Mouse (Mus musculus) midbrain, embryonic 11.5 days (tissue): ENCODE measurements at regions not wholly inside any gene's neighbourhood (a gene's known extent, or its start where the extent isn't known, plus 50 kb on each side); places are given as distances from the start of the nearest gene placed in this dataset.
A peak's percentile ranks its signal among the peaks of the same experiment; 100 is the strongest.

Experiments used
- ATAC-seq: fragments of 200-750 bp; cut with Nextera tagmentation; 2 replicates; pipeline ENCODE4 v1.8.0; 2017; ENCODE audit warnings: moderate TSS enrichment, moderate library complexity; ENCODE audit not compliant: low FRiP score
- DNase-seq: peaks from one replicate; pipeline ENCODE4 v3.0.0; 2015; ENCODE audit warnings: low spot score; ENCODE audit errors: missing footprints
- H3K27ac ChIP-seq: fragments of 300-500 bp; sonication (generic); 2 replicates; pipeline ENCODE4 v1.5.1; 2014; ENCODE audit warnings: low read depth, low read length
- H3K27me3 ChIP-seq: fragments of 300-500 bp; sonication (generic); 2 replicates; pipeline ENCODE4 v1.6.1; 2014; ENCODE audit warnings: mild to moderate bottlenecking, low read length, moderate library complexity, mixed read lengths; ENCODE audit not compliant: control insufficient read depth, insufficient read depth
- H3K36me3 ChIP-seq: fragments of 300-500 bp; sonication (generic); 2 replicates; pipeline ENCODE4 v1.6.1; 2014; ENCODE audit warnings: mild to moderate bottlenecking, low read length, moderate library complexity, mixed read lengths; ENCODE audit not compliant: control insufficient read depth, insufficient read depth
- H3K4me1 ChIP-seq: fragments of 300-500 bp; sonication (generic); 2 replicates; pipeline ENCODE4 v1.6.1; 2014; ENCODE audit warnings: low read length; ENCODE audit not compliant: control insufficient read depth, insufficient read depth
- H3K4me2 ChIP-seq: fragments of 300-500 bp; sonication (generic); 2 replicates; pipeline ENCODE4 v1.6.1; 2014; ENCODE audit warnings: mild to moderate bottlenecking, moderate library complexity
- H3K4me3 ChIP-seq: fragments of 300-500 bp; sonication (generic); 2 replicates; pipeline ENCODE4 v1.5.1; 2014; ENCODE audit warnings: low read depth, low read length
- H3K9ac ChIP-seq: fragments of 300-500 bp; sonication (generic); 2 replicates; pipeline ENCODE4 v1.6.1; 2014; ENCODE audit warnings: low read length
- H3K9me3 ChIP-seq: fragments of 300-500 bp; sonication (generic); 2 replicates; pipeline ENCODE4 v1.6.1; 2016; ENCODE audit warnings: low read length; ENCODE audit not compliant: control insufficient read depth
- WGBS: fragments of 180-500 bp; shearing (Covaris S2); extraction: QIAGEN DNeasy Blood & Tissue Kit; methylation state at CpG from one replicate; pipeline ENCODE4 v1.1.7; 2014; 5-methylcytosine and 5-hydroxymethylcytosine counted together

DNA sequence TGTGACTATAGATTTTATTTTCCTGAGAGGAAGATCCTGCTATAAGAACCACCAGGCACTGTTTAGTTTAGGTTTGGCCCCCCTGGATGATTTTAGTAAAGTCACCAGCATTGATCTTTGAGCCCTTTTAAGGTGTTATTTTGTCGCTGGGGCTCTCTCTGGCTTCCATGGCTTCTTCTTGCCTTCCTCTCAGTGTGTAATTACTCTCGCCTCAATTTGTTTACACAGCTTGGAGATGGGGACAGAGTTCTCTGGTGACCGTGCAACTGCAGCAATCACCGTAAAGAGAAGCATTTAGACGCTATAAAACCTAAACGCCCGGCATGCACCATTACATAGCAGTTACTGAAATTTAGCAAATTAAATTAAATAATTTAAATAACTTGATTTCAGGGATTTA, 788.5 kb upstream of the Car8 start:
- Histone ChIP-seq H3K4me1 (peaks cover 5% of the 10 kb centered on the region), H3K9me3 (no peaks in the 10 kb centered on the region), H3K36me3 (no peaks in the 10 kb centered on the region), H3K4me2 (no peak overlapping the region), H3K27me3 (no peaks in the 10 kb centered on the region), H3K9ac (no peak overlapping the region), H3K4me3 (no peak overlapping the region), H3K27ac (no peak overlapping the region)
- DNase-seq (peak; percentile 91), ATAC-seq (peak; percentile 46; the same call in 1 of the 2 replicates)
- WGBS = 23% methylated on average over 7 of the region's 7 CpGs

DNA sequence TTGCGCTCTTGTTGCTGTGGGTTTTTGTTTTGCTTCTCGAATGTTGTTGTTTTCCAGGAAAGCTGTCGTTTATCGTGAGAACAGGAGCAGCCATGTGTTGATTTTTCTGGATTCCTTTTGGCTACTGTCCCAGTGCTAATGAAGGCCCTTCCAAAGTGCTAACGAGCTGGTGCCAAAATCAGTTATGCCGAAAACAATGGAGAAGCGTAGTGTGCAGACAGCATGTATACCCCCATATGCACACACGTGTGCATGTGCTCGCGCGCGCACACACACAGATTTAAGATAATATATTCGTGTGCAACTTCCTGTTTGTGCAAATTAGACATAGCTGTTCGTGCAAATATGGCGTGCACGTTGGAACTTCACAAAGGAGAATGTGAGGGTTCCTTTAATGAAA, 788.0 kb upstream of the Car8 start:
- H3K4me3 ChIP-seq = no peak overlapping the region
- no peaks in the 10 kb centered on the region for H3K27me3 ChIP-seq
- WGBS = 87% methylated on average over 16 of the region's 16 CpGs
- ATAC-seq (no peak), DNase-seq (peak; percentile 60)
- H3K9me3 ChIP-seq = no peaks in the 10 kb centered on the region
- no peak overlapping the region for H3K9ac ChIP-seq
- peaks cover 5% of the 10 kb centered on the region for H3K4me1 ChIP-seq
- no peaks in the 10 kb centered on the region for H3K36me3 ChIP-seq
- no peak overlapping the region for H3K4me2 ChIP-seq
- no peak overlapping the region for H3K27ac ChIP-seq

DNA sequence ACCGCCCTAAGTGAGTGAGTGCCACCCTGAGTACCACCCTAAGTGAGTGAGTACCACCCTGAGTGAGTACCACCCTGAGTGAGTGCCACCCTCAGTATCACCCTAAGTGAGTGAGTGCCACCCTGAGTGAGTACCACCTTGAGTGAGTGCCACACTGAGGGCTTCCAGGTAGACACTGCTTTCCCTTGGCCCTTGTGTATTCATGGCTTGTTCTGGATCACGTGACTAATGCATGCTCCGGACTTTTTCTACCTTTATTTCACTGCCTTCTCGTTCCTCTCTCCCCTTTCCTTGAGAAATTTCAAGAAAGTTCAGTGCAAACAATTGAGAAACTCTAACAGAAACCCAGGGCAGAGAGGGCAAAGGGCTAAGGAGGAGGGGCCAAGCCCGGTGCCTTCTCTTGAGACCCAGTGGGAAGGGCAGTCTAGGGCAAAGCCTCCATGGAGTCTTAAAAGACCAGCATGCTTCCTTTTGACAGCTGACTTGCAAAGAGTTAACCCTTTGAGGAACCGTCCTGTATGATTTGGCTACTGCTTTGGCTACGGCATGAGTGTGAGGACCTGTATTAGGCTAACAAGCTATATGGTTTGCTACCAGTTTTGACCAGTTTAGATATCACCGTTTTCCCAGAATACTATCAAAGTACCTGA, 787.1 kb upstream of the Car8 start:
- WGBS = 52% methylated on average over 8 of the region's 8 CpGs
- H3K27ac ChIP-seq = no peak overlapping the region

DNA sequence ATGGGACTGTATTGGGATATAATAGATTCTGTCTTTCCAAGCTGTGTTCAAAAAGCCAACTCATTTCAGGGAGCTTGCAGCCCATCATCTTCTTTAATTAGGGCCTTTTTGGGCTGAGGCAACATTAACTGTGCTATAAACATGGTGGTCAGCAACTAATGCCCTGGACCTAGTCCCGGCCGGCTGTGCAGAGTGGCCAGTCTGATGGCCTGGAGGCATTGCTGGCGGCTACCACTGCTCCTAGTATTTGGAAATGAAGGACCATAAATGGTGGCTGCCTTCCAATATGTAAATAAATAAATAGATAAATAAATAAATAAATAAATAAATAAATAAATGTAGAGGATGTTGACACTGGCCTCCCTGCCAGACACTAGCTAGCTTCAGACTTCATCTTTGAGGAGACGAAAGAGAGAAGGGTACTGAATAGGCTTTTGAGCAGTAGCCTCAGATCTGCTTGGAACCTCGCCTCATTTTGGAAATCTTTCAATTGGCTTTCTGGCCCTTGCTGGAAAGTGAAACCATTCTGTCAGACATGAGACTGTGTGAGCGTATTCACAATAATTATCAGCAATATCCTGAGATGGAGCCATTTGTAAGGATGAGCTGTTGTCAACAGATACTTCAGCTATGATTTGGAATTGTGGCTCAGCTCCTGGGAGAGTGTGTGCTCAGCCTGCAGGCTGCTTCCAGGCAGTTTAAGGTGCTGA, 785.5 kb upstream of the Car8 start:
- Histone ChIP-seq H3K4me3 (no peak overlapping the region), H3K27me3 (no peaks in the 10 kb centered on the region), H3K9ac (no peak overlapping the region), H3K4me1 (peaks cover 2% of the 10 kb centered on the region; the same call in 1 of the 2 replicates), H3K4me2 (no peak overlapping the region), H3K36me3 (no peaks in the 10 kb centered on the region), H3K27ac (no peak overlapping the region), H3K9me3 (no peaks in the 10 kb centered on the region)
- ATAC-seq (no peak), DNase-seq (peak; percentile 75)
- 89% methylated on average over 6 of the region's 6 CpGs for WGBS

More for the DNA sequence above, 787.1 kb upstream of the Car8 start:
- ATAC-seq = no peak
- Histone ChIP-seq H3K9ac (no peak overlapping the region), H3K27me3 (no peaks in the 10 kb centered on the region), H3K4me1 (peaks cover 2% of the 10 kb centered on the region; the same call in 1 of the 2 replicates), H3K4me2 (no peak overlapping the region), H3K4me3 (no peak overlapping the region), H3K9me3 (no peaks in the 10 kb centered on the region), H3K36me3 (no peaks in the 10 kb centered on the region)
- peak; percentile 80 for DNase-seq

DNA sequence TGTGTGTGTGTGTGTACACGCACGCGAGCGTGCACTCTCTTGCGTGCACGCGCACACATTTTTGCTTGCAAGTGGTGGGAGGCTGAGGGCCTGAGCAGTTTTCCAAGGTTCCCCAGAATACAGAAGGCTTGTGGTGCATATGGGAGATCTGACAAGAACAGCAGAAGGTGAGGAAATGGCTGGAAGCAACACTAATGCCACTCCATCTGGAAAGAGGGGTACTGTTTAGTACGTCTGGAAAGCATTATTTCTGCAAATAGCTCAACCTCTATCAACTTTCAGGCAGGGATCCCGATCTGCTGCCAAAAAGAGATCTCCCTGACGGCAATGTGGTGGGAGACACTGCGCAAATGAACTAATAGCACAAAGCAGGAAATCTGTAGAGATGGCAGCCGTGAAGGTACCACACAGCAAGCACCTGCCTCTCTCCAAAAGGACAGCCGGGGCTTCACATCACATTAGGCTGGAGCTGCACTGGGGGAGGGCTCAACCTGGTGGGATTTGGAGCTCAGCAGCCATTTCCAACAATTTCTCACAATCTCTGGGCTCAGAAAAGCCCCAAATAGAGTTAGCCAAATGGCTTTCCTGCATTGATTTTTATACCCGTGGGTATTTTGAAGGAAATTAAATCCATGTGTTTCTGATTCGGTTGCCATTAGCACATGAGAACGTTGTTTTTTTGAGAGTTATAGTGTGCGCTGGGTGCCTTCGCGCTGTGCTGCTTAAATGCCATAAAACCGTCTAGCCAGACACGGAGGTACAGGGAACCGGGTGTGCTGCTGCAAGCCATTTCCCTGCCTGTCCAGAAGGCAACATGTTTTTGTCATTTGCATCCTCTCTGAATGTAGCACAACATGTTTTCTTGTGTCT, 780.6 kb upstream of the Car8 start:
- Histone ChIP-seq H3K27ac (no peak overlapping the region), H3K4me1 (peaks cover 18% of the 10 kb centered on the region)
- 79% methylated on average over 22 of the region's 22 CpGs for WGBS

DNA sequence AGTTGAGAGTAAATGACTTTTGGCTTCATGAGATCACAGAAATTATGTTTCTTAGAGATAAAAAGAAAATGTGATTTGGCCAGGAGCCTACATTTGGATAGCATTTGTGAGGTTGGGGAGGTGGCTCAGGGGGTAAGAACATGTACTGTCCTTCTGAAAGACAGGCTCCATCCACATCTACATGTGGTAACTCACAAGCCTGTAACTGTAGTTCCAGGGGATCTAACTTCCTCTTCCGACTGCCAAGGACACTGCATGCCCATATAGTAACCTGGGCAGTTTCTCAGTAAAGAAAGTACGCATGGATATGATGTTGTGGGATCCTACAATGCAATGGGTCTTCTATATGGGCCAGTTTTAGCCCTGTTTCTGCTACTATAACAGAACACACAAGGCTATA, 779.4 kb upstream of the Car8 start:
- Histone ChIP-seq H3K9ac (no peak overlapping the region), H3K9me3 (no peaks in the 10 kb centered on the region), H3K4me1 (peaks cover 18% of the 10 kb centered on the region), H3K27ac (no peak overlapping the region), H3K4me2 (no peak overlapping the region), H3K36me3 (no peaks in the 10 kb centered on the region), H3K4me3 (no peak overlapping the region), H3K27me3 (no peaks in the 10 kb centered on the region)
- DNase-seq (no peak), ATAC-seq (no peak)
- 94% methylated on average over 2 of the region's 2 CpGs for WGBS

More for the DNA sequence above, 780.6 kb upstream of the Car8 start:
- Histone ChIP-seq H3K27me3 (no peaks in the 10 kb centered on the region), H3K9ac (no peak overlapping the region), H3K9me3 (no peaks in the 10 kb centered on the region), H3K4me2 (no peak overlapping the region), H3K4me3 (no peak overlapping the region), H3K36me3 (no peaks in the 10 kb centered on the region)
- ATAC-seq (no peak), DNase-seq (no peak)

DNA sequence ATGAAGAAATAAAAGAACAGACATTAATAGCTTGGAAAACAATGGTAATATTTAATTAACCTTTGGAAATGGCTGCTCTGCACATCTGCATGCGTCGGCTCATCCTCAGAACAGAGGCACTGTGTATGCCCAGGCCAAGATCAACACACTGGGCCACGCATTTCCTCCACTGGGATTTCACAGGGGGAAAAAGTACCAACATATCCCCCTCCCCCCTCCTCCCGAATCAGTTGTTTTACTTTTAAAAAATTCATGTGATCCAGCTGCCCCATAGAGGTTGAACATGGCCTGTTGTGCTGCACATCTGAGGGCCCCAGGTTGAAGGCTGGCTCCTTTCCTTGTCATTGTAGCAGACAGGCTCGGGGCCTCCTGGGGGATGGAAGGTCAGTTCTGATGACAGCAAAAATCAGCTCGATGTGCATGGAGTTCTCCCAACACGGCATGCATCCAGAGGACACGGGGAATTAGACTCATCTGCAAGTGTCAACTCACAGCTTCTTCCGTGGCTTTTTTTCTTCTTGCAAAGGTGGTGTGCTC, 777.7 kb upstream of the Car8 start:
- no peak for DNase-seq
- no peak overlapping the region for H3K4me2 ChIP-seq
- peaks cover 18% of the 10 kb centered on the region for H3K4me1 ChIP-seq
- no peak overlapping the region for H3K27ac ChIP-seq
- no peaks in the 10 kb centered on the region for H3K36me3 ChIP-seq
- ATAC-seq = 0 out of 2 replicates have a peak, but pooled peaks have one; percentile 31
- no peak overlapping the region for H3K9ac ChIP-seq
- no peaks in the 10 kb centered on the region for H3K27me3 ChIP-seq
- no peak overlapping the region for H3K4me3 ChIP-seq
- WGBS = 62% methylated on average over 9 of the region's 9 CpGs
- H3K9me3 ChIP-seq = no peaks in the 10 kb centered on the region

DNA sequence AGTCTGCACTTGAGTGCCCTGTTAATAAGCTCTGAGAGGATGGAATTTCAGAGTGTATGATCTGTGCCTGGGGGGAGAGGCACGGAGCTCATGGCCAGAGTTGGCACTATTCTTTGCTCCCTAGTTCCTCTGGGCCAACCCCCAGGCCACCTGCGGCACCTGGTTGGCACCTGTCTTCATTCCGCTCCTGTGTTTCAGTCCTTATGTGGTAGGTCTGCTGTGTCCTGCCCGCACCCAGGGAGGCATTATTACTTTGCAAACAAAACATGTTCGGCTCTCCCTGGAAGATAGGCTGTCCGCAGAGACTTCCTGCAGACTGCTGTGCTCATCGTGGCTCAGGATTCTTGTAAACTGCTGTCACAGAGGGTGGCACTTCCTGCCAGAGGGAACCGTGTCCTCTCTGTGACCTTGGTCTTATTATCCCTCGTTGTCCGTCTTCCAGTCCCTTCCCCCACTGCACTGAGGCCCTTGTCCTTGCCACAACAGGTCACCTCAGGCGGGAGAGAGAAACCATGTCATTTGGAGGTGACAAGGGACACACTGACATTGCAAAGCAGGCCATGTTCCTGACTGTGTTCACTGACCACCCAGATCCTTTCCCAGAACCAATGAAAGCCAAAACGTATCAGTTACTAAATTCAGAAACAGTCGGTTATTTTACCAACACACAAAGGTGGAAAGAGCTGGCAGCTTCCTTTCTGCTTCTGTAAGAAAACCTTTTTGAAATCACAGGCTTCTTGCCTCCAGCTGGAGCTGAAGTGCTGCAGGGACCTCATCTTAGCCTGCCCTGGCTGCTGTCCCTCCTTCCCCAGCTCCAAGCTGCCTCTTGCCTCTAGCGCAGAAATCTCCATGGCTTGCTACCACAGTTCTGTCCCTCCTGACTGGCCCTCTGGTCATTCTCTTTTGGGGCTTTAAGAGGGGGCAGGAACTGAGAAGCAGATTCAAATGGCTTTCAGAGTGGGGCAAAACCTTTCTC, 777.0 kb upstream of the Car8 start:
- H3K27ac ChIP-seq = no peak overlapping the region
- no peaks in the 10 kb centered on the region for H3K9me3 ChIP-seq
- DNase-seq (peak; percentile 91), ATAC-seq (peak; percentile 29; the same call in 1 of the 2 replicates)
- H3K4me3 ChIP-seq = no peak overlapping the region
- 31% methylated on average over 14 of the region's 14 CpGs for WGBS
- H3K27me3 ChIP-seq = no peaks in the 10 kb centered on the region
- peaks cover 22% of the 10 kb centered on the region for H3K4me1 ChIP-seq
- H3K9ac ChIP-seq = no peak overlapping the region
- no peaks in the 10 kb centered on the region for H3K36me3 ChIP-seq
- H3K4me2 ChIP-seq = no peak overlapping the region
